Mouse (Mus musculus) hindbrain, embryonic 14.5 days (tissue): ENCODE data around the gene Shcbp1l. TPM values are rescaled to one million over a fixed set of nuclear protein-coding genes. Genes with fewer than 3 reads are reported as not detected.

ENCODE experiments used
- ATAC-seq: fragments of 200-750 bp; cut with Nextera tagmentation; 2 replicates; pipeline ENCODE4 v1.8.0; 2017; ENCODE audit warnings: moderate number of reproducible peaks, mild to moderate bottlenecking, moderate TSS enrichment, moderate library complexity; ENCODE audit not compliant: low FRiP score
- DNase-seq: peaks from one replicate; pipeline ENCODE4 v3.0.0-alpha.2; 2015; ENCODE audit warnings: low spot score
- H3K27ac ChIP-seq: fragments of 300-500 bp; sonication (generic); 2 replicates; pipeline ENCODE4 v1.5.1; 2014; ENCODE audit warnings: mild to moderate bottlenecking, moderate library complexity
- H3K27me3 ChIP-seq: fragments of 300-500 bp; sonication (generic); 2 replicates; pipeline ENCODE4 v1.6.1; 2014; ENCODE audit warnings: mild to moderate bottlenecking, low read length, mixed read lengths; ENCODE audit not compliant: control insufficient read depth, insufficient read depth
- H3K36me3 ChIP-seq: fragments of 300-500 bp; sonication (generic); replicated peaks from 2 replicates; pipeline ENCODE4 v1.6.1; 2014; ENCODE audit not compliant: control insufficient read depth, insufficient read depth
- H3K4me1 ChIP-seq: fragments of 300-500 bp; sonication (generic); replicated peaks from 2 replicates; pipeline ENCODE4 v1.6.1; 2014; ENCODE audit warnings: antibody characterized with exemption, low read length, mixed read lengths; ENCODE audit not compliant: control insufficient read depth, insufficient read depth
- H3K4me2 ChIP-seq: fragments of 300-500 bp; sonication (generic); replicated peaks from 2 replicates; pipeline ENCODE4 v1.6.1; 2014; ENCODE audit warnings: mild to moderate bottlenecking, moderate library complexity
- H3K4me3 ChIP-seq: fragments of 300-500 bp; sonication (generic); replicated peaks from 2 replicates; pipeline ENCODE4 v1.5.1; 2014; ENCODE audit warnings: mild to moderate bottlenecking, low read length
- H3K9ac ChIP-seq: fragments of 300-500 bp; sonication (generic); 2 replicates; pipeline ENCODE4 v1.6.1; 2014
- H3K9me3 ChIP-seq: fragments of 300-500 bp; sonication (generic); 2 replicates; pipeline ENCODE4 v1.6.1; 2016; ENCODE audit warnings: low read length; ENCODE audit not compliant: control insufficient read depth
- WGBS: fragments of 180-500 bp; shearing (Covaris S2); extraction: QIAGEN DNeasy Blood & Tissue Kit; methylation state at CpG from one replicate; pipeline ENCODE4 v1.1.7; 2014; 5-methylcytosine and 5-hydroxymethylcytosine counted together
- polyA plus RNA-seq: library from polyadenylated mRNA; unstranded; fragments of >200 nt; fragmentation: Nextera tagmentation; extraction: Ambion mirVana; gene quantifications from 2 replicates; pipeline ENCODE4 v1.2.1, GENCODE M21; 2014

Shcbp1l gene
- polyA plus RNA-seq, 1 experiment from 2014 or later, result 0.56 TPM

GRCm38 (mm10) chr1:153440752-153441151 is 15.8 kb downstream of the Shcbp1l start:
- WGBS, result 78% methylated on average over 4 of the region's 4 CpGs
- no peak overlapping the region for H3K4me2 ChIP-seq
- H3K4me1 ChIP-seq, result no peaks in the 10 kb centered on the region; the same call in 1 of the 2 replicates
- DNase-seq (no peak), ATAC-seq (no peak)
- H3K36me3 ChIP-seq, result no peaks in the 10 kb centered on the region
- H3K9ac ChIP-seq, result no peak overlapping the region
- no peak overlapping the region for H3K4me3 ChIP-seq
- no peak overlapping the region for H3K27ac ChIP-seq
- no peaks in the 10 kb centered on the region for H3K27me3 ChIP-seq
- no peaks in the 10 kb centered on the region for H3K9me3 ChIP-seq

DNA sequence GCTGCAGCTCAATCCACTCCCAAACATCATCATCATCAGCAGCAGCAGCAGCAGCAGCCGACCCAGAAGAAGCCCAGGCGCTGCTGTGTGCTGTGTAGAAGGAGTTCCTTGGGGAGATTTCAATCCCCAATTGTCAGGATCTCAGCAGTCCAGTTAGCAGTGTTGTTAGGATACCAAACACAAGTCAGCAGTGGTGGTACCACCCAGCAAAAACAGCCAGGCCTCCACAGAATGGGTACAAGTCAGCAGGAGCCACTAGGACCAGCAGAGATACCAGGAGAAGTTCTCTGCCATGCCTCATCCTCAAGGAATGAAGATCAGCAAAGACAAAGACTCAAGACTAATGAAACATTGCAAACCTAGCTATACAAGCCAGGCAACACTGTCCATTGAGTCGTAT is 16.7 kb downstream of the Shcbp1l start:
- Histone ChIP-seq H3K9ac (no peak overlapping the region), H3K27ac (no peak overlapping the region), H3K4me3 (no peak overlapping the region), H3K4me2 (no peak overlapping the region), H3K9me3 (no peaks in the 10 kb centered on the region), H3K36me3 (no peaks in the 10 kb centered on the region), H3K27me3 (no peaks in the 10 kb centered on the region), H3K4me1 (no peaks in the 10 kb centered on the region; the same call in 1 of the 2 replicates)
- DNase-seq (no peak), ATAC-seq (no peak)
- WGBS, result 85% methylated on average over 3 of the region's 3 CpGs

DNA sequence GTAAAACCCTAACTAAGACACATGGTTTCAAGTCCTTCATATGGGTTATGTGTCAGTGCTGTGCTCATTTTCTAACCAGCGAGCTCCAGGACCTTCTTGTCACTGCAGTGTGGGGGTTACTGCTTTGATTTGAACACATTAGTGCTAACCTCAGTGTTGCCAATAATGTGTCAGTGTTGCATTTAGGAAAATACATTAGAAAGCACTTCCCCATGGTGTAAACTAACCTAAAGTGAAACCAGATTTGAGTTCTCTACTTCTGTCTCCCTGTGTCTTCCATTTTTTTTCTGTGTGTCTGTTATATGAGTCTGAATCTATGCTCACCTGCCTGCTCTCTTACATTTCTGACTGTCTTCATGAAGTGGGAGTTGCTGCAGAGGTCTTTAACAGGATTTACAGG is 18.1 kb downstream of the Shcbp1l start:
- H3K36me3 ChIP-seq, result no peaks in the 10 kb centered on the region
- H3K4me2 ChIP-seq, result no peak overlapping the region
- H3K9ac ChIP-seq, result no peak overlapping the region
- no peak overlapping the region for H3K27ac ChIP-seq
- H3K9me3 ChIP-seq, result no peaks in the 10 kb centered on the region
- H3K27me3 ChIP-seq, result no peaks in the 10 kb centered on the region
- ATAC-seq (no peak), DNase-seq (no peak)
- no peaks in the 10 kb centered on the region; the same call in 1 of the 2 replicates for H3K4me1 ChIP-seq
- H3K4me3 ChIP-seq, result no peak overlapping the region
- WGBS, result 84% methylated on average over 1 of the region's 1 CpGs

DNA sequence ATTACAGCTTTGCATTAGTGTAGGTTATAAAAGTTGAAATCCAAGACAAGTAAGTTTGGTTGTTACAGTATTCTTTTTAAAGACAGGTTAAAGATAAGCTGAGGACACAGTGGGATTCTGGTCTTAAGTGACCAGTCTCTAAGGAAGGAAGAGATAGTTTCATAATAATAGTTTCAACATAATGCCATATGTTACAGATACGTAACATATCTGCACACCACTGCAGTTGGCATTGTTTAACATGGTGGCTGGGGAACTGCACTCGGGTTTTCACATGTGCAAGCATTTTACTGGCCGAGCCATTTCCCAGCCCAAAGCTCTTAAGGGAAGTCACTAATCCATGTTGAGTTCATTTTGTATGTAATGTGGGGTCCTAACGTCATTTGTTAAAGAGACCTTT is 18.7 kb downstream of the Shcbp1l start:
- Histone ChIP-seq H3K4me2 (no peak overlapping the region), H3K4me1 (no peaks in the 10 kb centered on the region; the same call in 1 of the 2 replicates), H3K4me3 (no peak overlapping the region), H3K9me3 (no peaks in the 10 kb centered on the region), H3K9ac (no peak overlapping the region), H3K27ac (no peak overlapping the region), H3K27me3 (no peaks in the 10 kb centered on the region), H3K36me3 (0 out of 2 replicates have a peak, but pooled peaks cover 4% of the 10 kb centered on the region)
- WGBS, result 83% methylated on average over 4 of the region's 4 CpGs
- ATAC-seq (no peak), DNase-seq (no peak)

DNA sequence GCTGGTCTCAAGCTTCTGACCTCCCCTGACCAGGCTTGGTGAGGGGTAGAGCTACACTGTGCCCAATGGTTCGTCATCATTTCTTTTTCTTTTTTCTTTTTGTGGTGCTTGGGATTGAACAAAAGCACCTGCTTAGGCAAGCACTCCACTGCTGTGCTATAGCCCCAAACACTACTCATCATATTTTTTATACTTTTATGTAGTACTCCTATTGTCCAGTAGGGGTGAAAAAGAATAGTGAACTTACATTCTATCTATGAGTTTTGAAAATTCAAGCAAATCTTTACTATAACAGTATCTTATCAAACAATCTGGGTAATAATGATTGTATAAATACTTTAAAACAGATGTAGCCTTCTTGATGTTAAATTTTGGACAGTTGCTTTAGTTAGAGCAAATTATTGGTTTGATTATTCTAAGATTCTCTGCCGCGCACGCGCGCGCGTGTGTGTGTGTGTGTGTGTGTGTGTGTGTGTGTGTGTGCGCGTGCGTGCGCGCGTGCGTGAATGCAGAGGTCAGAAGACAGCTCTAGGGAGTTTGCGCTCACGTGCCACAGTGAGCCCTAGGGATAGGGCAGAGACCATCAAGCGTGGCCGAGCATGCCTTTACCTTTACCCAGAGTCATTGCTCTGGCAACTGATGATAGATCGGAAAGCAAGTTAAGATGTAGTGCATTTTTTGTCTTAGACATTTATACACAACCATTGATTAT is 21.3 kb downstream of the Shcbp1l start:
- Histone ChIP-seq H3K4me2 (no peak overlapping the region), H3K4me1 (no peaks in the 10 kb centered on the region), H3K27me3 (no peaks in the 10 kb centered on the region), H3K36me3 (peaks cover 8% of the 10 kb centered on the region; the same call in 1 of the 2 replicates), H3K9me3 (no peaks in the 10 kb centered on the region), H3K27ac (no peak overlapping the region), H3K4me3 (no peak overlapping the region), H3K9ac (no peak overlapping the region)
- ATAC-seq (no peak), DNase-seq (no peak)
- 96% methylated on average over 20 of the region's 20 CpGs for WGBS

DNA sequence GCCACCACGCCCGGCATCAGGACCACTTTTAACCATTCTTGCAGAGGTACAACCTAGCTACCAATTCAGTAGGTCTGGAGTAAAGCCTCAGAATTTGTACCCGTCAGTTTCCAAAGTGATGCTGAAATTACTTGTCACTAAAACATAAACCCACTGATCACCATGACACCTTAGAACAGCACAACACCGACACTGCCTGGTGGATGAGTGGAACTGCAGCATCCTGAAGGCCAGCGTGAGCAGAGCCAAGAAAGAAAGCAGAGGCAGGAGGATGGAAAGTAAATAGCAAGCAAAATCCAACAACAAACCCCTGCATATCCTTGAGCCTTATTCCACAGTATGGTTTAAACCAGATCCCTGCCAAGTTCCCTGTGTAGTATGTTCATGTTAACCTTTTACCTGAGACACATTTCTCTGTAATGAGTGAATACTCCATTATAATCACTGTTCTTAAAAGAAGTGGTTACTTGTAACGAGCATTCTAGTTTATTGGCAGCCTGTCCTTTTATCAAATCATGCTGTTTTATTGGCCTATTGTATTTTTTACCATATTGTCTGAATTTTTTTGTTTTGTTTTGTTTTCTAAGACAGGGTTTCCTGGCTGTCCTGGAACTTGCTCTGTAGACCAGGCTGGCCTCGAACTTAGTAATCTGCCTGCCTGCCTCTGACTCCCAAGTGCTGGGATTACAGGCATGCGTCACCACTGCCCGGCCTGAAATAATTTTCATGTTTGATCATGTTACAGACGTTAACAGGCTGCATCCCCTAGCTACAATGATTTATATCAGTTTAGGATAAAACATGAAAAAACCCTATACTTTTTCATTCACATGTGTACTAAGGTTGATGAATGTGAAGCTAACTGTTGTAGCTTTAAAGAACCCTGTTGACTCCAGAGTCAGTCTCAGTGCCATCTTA is 26.5 kb downstream of the Shcbp1l start:
- Histone ChIP-seq H3K4me3 (no peak overlapping the region), H3K9ac (no peak overlapping the region), H3K36me3 (peaks cover 39% of the 10 kb centered on the region), H3K4me1 (no peaks in the 10 kb centered on the region), H3K27me3 (no peaks in the 10 kb centered on the region), H3K4me2 (no peak overlapping the region), H3K9me3 (no peaks in the 10 kb centered on the region), H3K27ac (no peak overlapping the region)
- 75% methylated on average over 10 of the region's 10 CpGs for WGBS
- no peak; the same call in 1 of the 2 replicates for ATAC-seq
- DNase-seq, result peak; percentile 46

- Histone ChIP-seq H3K4me1 (no peaks in the 10 kb centered on the region), H3K36me3 (peaks cover 52% of the 10 kb centered on the region), H3K9me3 (no peaks in the 10 kb centered on the region), H3K9ac (no peak overlapping the region), H3K4me3 (no peak overlapping the region), H3K27ac (no peak overlapping the region), H3K27me3 (no peaks in the 10 kb centered on the region), H3K4me2 (no peak overlapping the region)
- DNase-seq (no peak), ATAC-seq (no peak)
- 82% methylated on average over 3 of the region's 3 CpGs for WGBS
These were observed 28.2 kb downstream of the Shcbp1l start for GRCm38 (mm10) chr1:153453146-153453642.

- DNase-seq, result no peak
- WGBS, result 94% methylated on average over 5 of the region's 5 CpGs
- no peaks in the 10 kb centered on the region for H3K27me3 ChIP-seq
- no peaks in the 10 kb centered on the region for H3K4me1 ChIP-seq
- H3K9me3 ChIP-seq, result no peaks in the 10 kb centered on the region
- H3K9ac ChIP-seq, result no peak overlapping the region
- H3K4me3 ChIP-seq, result no peak overlapping the region
- H3K36me3 ChIP-seq, result peaks cover 72% of the 10 kb centered on the region
- 0 out of 2 replicates have a peak, but pooled peaks have one; percentile 43 for ATAC-seq
- no peak overlapping the region for H3K27ac ChIP-seq
- H3K4me2 ChIP-seq, result no peak overlapping the region
These were observed 31.2 kb downstream of the Shcbp1l start for GRCm38 (mm10) chr1:153456137-153456536.

- no peak for ATAC-seq
- WGBS, result 93% methylated on average over 1 of the region's 1 CpGs
These were observed 36.8 kb downstream of the Shcbp1l start for GRCm38 (mm10) chr1:153461796-153462195.

More at GRCm38 (mm10) chr1:153461796-153462195, 36.8 kb downstream of the Shcbp1l start:
- Histone ChIP-seq H3K27me3 (no peaks in the 10 kb centered on the region), H3K4me2 (no peak overlapping the region), H3K4me3 (no peak overlapping the region), H3K27ac (no peak overlapping the region), H3K36me3 (peaks cover 93% of the 10 kb centered on the region), H3K4me1 (no peaks in the 10 kb centered on the region), H3K9ac (no peak overlapping the region), H3K9me3 (no peaks in the 10 kb centered on the region)
- no peak for DNase-seq
